Mouse (Mus musculus): Measurements from ENCODE around the gene Capg. TPM values are rescaled to one million over a fixed set of nuclear protein-coding genes. Genes with fewer than 3 reads are reported as not detected.

Gene Capg
- polyA plus RNA-seq, 1 experiment = 50.6 TPM

GRCm38 (mm10) chr6:72509872-72510435, 34.2 kb upstream of the Capg start:
- no peak overlapping the region for H3K27ac ChIP-seq (ENCODE audit: control insufficient read depth, insufficient read depth, low read length)

GRCm38 (mm10) chr6:72510686-72511421, 33.3 kb upstream of the Capg start:
- WGBS = 85% methylated on average over 6 of the region's 6 CpGs
- H3K27ac ChIP-seq (ENCODE audit: control insufficient read depth, insufficient read depth, low read length) = no peak overlapping the region
- no peak for DNase-seq
- TF ChIP-seq CTCF (IDR thresholded peaks at IDR 0.05; ENCODE audit: borderline replicate concordance, control insufficient read depth, extremely low read depth, insufficient read depth, low read length, poor library complexity) (no peak), POLR2A (IDR thresholded peaks at IDR 0.05; ENCODE audit: control insufficient read depth, extremely low read depth, insufficient read depth, low read length, poor library complexity) (no peak)
- H3K4me3 ChIP-seq (ENCODE audit: control insufficient read depth, insufficient read depth, low read length) = no peak overlapping the region
- peaks cover 13% of the 10 kb centered on the region for H3K4me1 ChIP-seq (replicated peaks; ENCODE audit: control insufficient read depth, insufficient read depth, low read length)
- no peaks in the 10 kb centered on the region for H3K27me3 ChIP-seq (ENCODE audit: control insufficient read depth, insufficient read depth, low read length)
- H3K36me3 ChIP-seq (ENCODE audit: control insufficient read depth, insufficient read depth, low read length) = no peaks in the 10 kb centered on the region

More at GRCm38 (mm10) chr6:72509872-72510435, 34.2 kb upstream of the Capg start:
- H3K27me3 ChIP-seq (ENCODE audit: control insufficient read depth, insufficient read depth, low read length) = no peaks in the 10 kb centered on the region
- DNase-seq = no peak
- no peaks in the 10 kb centered on the region for H3K36me3 ChIP-seq (ENCODE audit: control insufficient read depth, insufficient read depth, low read length)
- no peak overlapping the region for H3K4me3 ChIP-seq (ENCODE audit: control insufficient read depth, insufficient read depth, low read length)
- H3K4me1 ChIP-seq (replicated peaks; ENCODE audit: control insufficient read depth, insufficient read depth, low read length) = peaks cover 13% of the 10 kb centered on the region
- WGBS = 96% methylated on average over 2 of the region's 2 CpGs
- TF ChIP-seq CTCF (IDR thresholded peaks at IDR 0.05; ENCODE audit: borderline replicate concordance, control insufficient read depth, extremely low read depth, insufficient read depth, low read length, poor library complexity) (no peak), POLR2A (IDR thresholded peaks at IDR 0.05; ENCODE audit: control insufficient read depth, extremely low read depth, insufficient read depth, low read length, poor library complexity) (no peak)

GRCm38 (mm10) chr6:72512386-72513070, 31.7 kb upstream of the Capg start:
- Histone ChIP-seq H3K36me3 (ENCODE audit: control insufficient read depth, insufficient read depth, low read length) (no peaks in the 10 kb centered on the region), H3K4me1 (replicated peaks; ENCODE audit: control insufficient read depth, insufficient read depth, low read length) (peaks cover 13% of the 10 kb centered on the region), H3K27me3 (ENCODE audit: control insufficient read depth, insufficient read depth, low read length) (no peaks in the 10 kb centered on the region), H3K27ac (ENCODE audit: control insufficient read depth, insufficient read depth, low read length) (no peak overlapping the region), H3K4me3 (ENCODE audit: control insufficient read depth, insufficient read depth, low read length) (peak overlapping the region; percentile 73)
- peak; percentile 83 for DNase-seq
- TF ChIP-seq POLR2A (IDR thresholded peaks at IDR 0.05; ENCODE audit: control insufficient read depth, extremely low read depth, insufficient read depth, low read length, poor library complexity) (0 out of 2 replicates have a peak, but pooled peaks have one; percentile 33), CTCF (IDR thresholded peaks at IDR 0.05; ENCODE audit: borderline replicate concordance, control insufficient read depth, extremely low read depth, insufficient read depth, low read length, poor library complexity) (no peak)
- WGBS = 5% methylated on average over 33 of the region's 33 CpGs

- Histone ChIP-seq H3K27ac (ENCODE audit: control insufficient read depth, insufficient read depth, low read length) (no peak overlapping the region), H3K4me3 (ENCODE audit: control insufficient read depth, insufficient read depth, low read length) (peak overlapping the region; percentile 73), H3K36me3 (ENCODE audit: control insufficient read depth, insufficient read depth, low read length) (no peaks in the 10 kb centered on the region), H3K4me1 (replicated peaks; ENCODE audit: control insufficient read depth, insufficient read depth, low read length) (peaks cover 13% of the 10 kb centered on the region), H3K27me3 (ENCODE audit: control insufficient read depth, insufficient read depth, low read length) (no peaks in the 10 kb centered on the region)
- TF ChIP-seq POLR2A (IDR thresholded peaks at IDR 0.05; ENCODE audit: control insufficient read depth, extremely low read depth, insufficient read depth, low read length, poor library complexity) (no peak), CTCF (IDR thresholded peaks at IDR 0.05; ENCODE audit: borderline replicate concordance, control insufficient read depth, extremely low read depth, insufficient read depth, low read length, poor library complexity) (no peak)
- no peak for DNase-seq
- 53% methylated on average over 7 of the region's 7 CpGs for WGBS
These were observed 31.1 kb upstream of the Capg start for GRCm38 (mm10) chr6:72513071-72513440.

GRCm38 (mm10) chr6:72515644-72516043, 28.5 kb upstream of the Capg start:
- no peaks in the 10 kb centered on the region for H3K36me3 ChIP-seq (ENCODE audit: control insufficient read depth, insufficient read depth, low read length)
- H3K4me1 ChIP-seq (replicated peaks; ENCODE audit: control insufficient read depth, insufficient read depth, low read length) = peaks cover 13% of the 10 kb centered on the region
- no peak for DNase-seq
- no peak for TF ChIP-seq CTCF (IDR thresholded peaks at IDR 0.05; ENCODE audit: borderline replicate concordance, control insufficient read depth, extremely low read depth, insufficient read depth, low read length, poor library complexity)
- no peak for TF ChIP-seq POLR2A (IDR thresholded peaks at IDR 0.05; ENCODE audit: control insufficient read depth, extremely low read depth, insufficient read depth, low read length, poor library complexity)
- H3K27ac ChIP-seq (ENCODE audit: control insufficient read depth, insufficient read depth, low read length) = no peak overlapping the region
- 97% methylated on average over 6 of the region's 6 CpGs for WGBS
- no peak overlapping the region for H3K4me3 ChIP-seq (ENCODE audit: control insufficient read depth, insufficient read depth, low read length)
- no peaks in the 10 kb centered on the region for H3K27me3 ChIP-seq (ENCODE audit: control insufficient read depth, insufficient read depth, low read length)

GRCm38 (mm10) chr6:72518842-72519241, 25.3 kb upstream of the Capg start:
- no peaks in the 10 kb centered on the region for H3K36me3 ChIP-seq (ENCODE audit: control insufficient read depth, insufficient read depth, low read length)
- no peaks in the 10 kb centered on the region for H3K4me1 ChIP-seq (replicated peaks; ENCODE audit: control insufficient read depth, insufficient read depth, low read length)
- no peak overlapping the region for H3K27ac ChIP-seq (ENCODE audit: control insufficient read depth, insufficient read depth, low read length)
- TF ChIP-seq POLR2A (IDR thresholded peaks at IDR 0.05; ENCODE audit: control insufficient read depth, extremely low read depth, insufficient read depth, low read length, poor library complexity) = no peak
- no peak for TF ChIP-seq CTCF (IDR thresholded peaks at IDR 0.05; ENCODE audit: borderline replicate concordance, control insufficient read depth, extremely low read depth, insufficient read depth, low read length, poor library complexity)
- no peaks in the 10 kb centered on the region for H3K27me3 ChIP-seq (ENCODE audit: control insufficient read depth, insufficient read depth, low read length)
- DNase-seq = no peak
- H3K4me3 ChIP-seq (ENCODE audit: control insufficient read depth, insufficient read depth, low read length) = no peak overlapping the region
- 88% methylated on average over 1 of the region's 1 CpGs for WGBS
